Mouse (Mus musculus) stomach, postnatal 0 days (tissue): ENCODE results near the gene Specc1. TPM values are rescaled to one million over a fixed set of nuclear protein-coding genes. Genes with fewer than 3 reads are reported as not detected.

Experiments
- ATAC-seq: fragments of 200-750 bp; cut with Nextera tagmentation; 2 replicates; pipeline ENCODE4 v1.8.0; 2017; ENCODE audit not compliant: low FRiP score, low TSS enrichment
- DNase-seq: peaks from one replicate; pipeline ENCODE4 v3.0.0-alpha.2; 2016; ENCODE audit warnings: low spot score
- H3K27ac ChIP-seq: fragments of 300-500 bp; sonication (generic); replicated peaks from 2 replicates; pipeline ENCODE4 v1.5.1; 2014; ENCODE audit warnings: mild to moderate bottlenecking, control low read depth
- H3K27me3 ChIP-seq: fragments of 300-500 bp; sonication (generic); 2 replicates; pipeline ENCODE4 v1.6.1; 2014; ENCODE audit warnings: low read length; ENCODE audit not compliant: control insufficient read depth, insufficient read depth
- H3K36me3 ChIP-seq: fragments of 300-500 bp; sonication (generic); 2 replicates; pipeline ENCODE4 v1.6.1; 2014; ENCODE audit warnings: low read length, mixed read lengths; ENCODE audit not compliant: control insufficient read depth, insufficient read depth
- H3K4me1 ChIP-seq: fragments of 300-500 bp; sonication (generic); replicated peaks from 2 replicates; pipeline ENCODE4 v1.6.1; 2014; ENCODE audit warnings: antibody characterized with exemption; ENCODE audit not compliant: control insufficient read depth, insufficient read depth
- H3K4me2 ChIP-seq: fragments of 300-500 bp; sonication (generic); replicated peaks from 2 replicates; pipeline ENCODE4 v1.6.1; 2014; ENCODE audit warnings: low read depth, mild to moderate bottlenecking, control low read depth, moderate library complexity
- H3K4me3 ChIP-seq: fragments of 300-500 bp; sonication (generic); 2 replicates; pipeline ENCODE4 v1.5.1; 2014; ENCODE audit warnings: low read depth, low read length, control low read depth
- H3K9ac ChIP-seq: fragments of 300-500 bp; sonication (generic); 2 replicates; pipeline ENCODE4 v1.6.1; 2014; ENCODE audit warnings: mild to moderate bottlenecking, low read length, control low read depth, mixed read lengths
- H3K9me3 ChIP-seq: fragments of 300-500 bp; sonication (generic); 2 replicates; pipeline ENCODE4 v1.6.1; 2016; ENCODE audit warnings: low read length; ENCODE audit not compliant: control insufficient read depth
- CTCF ChIP-seq: IDR thresholded peaks from 2 replicates; pipeline ENCODE4 v1.5.1; 2016; ENCODE audit warnings: antibody characterized with exemption, low read depth, mild to moderate bottlenecking, moderate library complexity
- EP300 ChIP-seq: optimal IDR thresholded peaks from 2 replicates; pipeline ENCODE3; 2016; ENCODE audit warnings: antibody characterized with exemption
- WGBS: fragments of 180-500 bp; shearing (Covaris S2); extraction: QIAGEN DNeasy Blood & Tissue Kit; methylation state at CpG from one replicate; pipeline ENCODE4 v1.1.7; 2014; 5-methylcytosine and 5-hydroxymethylcytosine counted together
- polyA plus RNA-seq: library from polyadenylated mRNA; unstranded; fragments of >200 nt; fragmentation: Nextera tagmentation; extraction: Ambion mirVana; gene quantifications from 2 replicates; pipeline ENCODE4 v1.2.1, GENCODE M21; 2015

Gene Specc1
- polyA plus RNA-seq, 1 experiment from 2014 or later = 3.2 TPM

- TF ChIP-seq EP300 (no peak), CTCF (no peak)
- Histone ChIP-seq H3K27me3 (no peaks in the 10 kb centered on the region), H3K9me3 (no peaks in the 10 kb centered on the region), H3K36me3 (no peaks in the 10 kb centered on the region), H3K4me2 (no peak overlapping the region), H3K4me3 (no peak overlapping the region), H3K4me1 (no peaks in the 10 kb centered on the region), H3K9ac (no peak overlapping the region), H3K27ac (no peak overlapping the region)
- ATAC-seq (no peak), DNase-seq (no peak)
- 83% methylated on average over 12 of the region's 12 CpGs for WGBS
Observed at GRCm38 (mm10) chr11:62023494-62024233, 67.1 kb downstream of the Specc1 start.

GRCm38 (mm10) chr11:62024234-62024601 lies 67.7 kb downstream of the Specc1 start:
- Histone ChIP-seq H3K27ac (no peak overlapping the region), H3K36me3 (no peaks in the 10 kb centered on the region), H3K4me2 (no peak overlapping the region), H3K4me1 (no peaks in the 10 kb centered on the region), H3K27me3 (no peaks in the 10 kb centered on the region), H3K4me3 (no peak overlapping the region), H3K9ac (no peak overlapping the region), H3K9me3 (no peaks in the 10 kb centered on the region)
- TF ChIP-seq CTCF (no peak), EP300 (no peak)
- DNase-seq = no peak
- 60% methylated on average over 8 of the region's 8 CpGs for WGBS
- ATAC-seq = no peak

- DNase-seq = no peak
- no peak overlapping the region for H3K4me3 ChIP-seq
- 34% methylated on average over 5 of the region's 5 CpGs for WGBS
- no peak overlapping the region for H3K4me2 ChIP-seq
- H3K4me1 ChIP-seq = no peaks in the 10 kb centered on the region
- ATAC-seq = no peak
- H3K27ac ChIP-seq = no peak overlapping the region
- TF ChIP-seq CTCF (no peak), EP300 (no peak)
- no peaks in the 10 kb centered on the region for H3K9me3 ChIP-seq
- no peaks in the 10 kb centered on the region for H3K36me3 ChIP-seq
- no peaks in the 10 kb centered on the region; the same call in 1 of the 2 replicates for H3K27me3 ChIP-seq
- H3K9ac ChIP-seq = no peak overlapping the region
Observed at GRCm38 (mm10) chr11:62024952-62025351, 68.4 kb downstream of the Specc1 start.

- 79% methylated on average over 2 of the region's 2 CpGs for WGBS
- H3K4me3 ChIP-seq = no peak overlapping the region
Observed at GRCm38 (mm10) chr11:62025770-62026169, 69.2 kb downstream of the Specc1 start.

GRCm38 (mm10) chr11:62026345-62026815 lies 69.8 kb downstream of the Specc1 start:
- Histone ChIP-seq H3K4me1 (no peaks in the 10 kb centered on the region), H3K36me3 (no peaks in the 10 kb centered on the region), H3K27me3 (no peaks in the 10 kb centered on the region; the same call in 1 of the 2 replicates), H3K9ac (no peak overlapping the region), H3K9me3 (no peaks in the 10 kb centered on the region), H3K4me3 (no peak overlapping the region), H3K27ac (no peak overlapping the region), H3K4me2 (no peak overlapping the region)
- ATAC-seq (no peak), DNase-seq (no peak)
- 65% methylated on average over 4 of the region's 4 CpGs for WGBS
- TF ChIP-seq CTCF = no peak
- TF ChIP-seq EP300 = no peak

More at GRCm38 (mm10) chr11:62025770-62026169, 69.2 kb downstream of the Specc1 start:
- Histone ChIP-seq H3K9me3 (no peaks in the 10 kb centered on the region), H3K36me3 (no peaks in the 10 kb centered on the region), H3K27me3 (no peaks in the 10 kb centered on the region; the same call in 1 of the 2 replicates), H3K4me2 (no peak overlapping the region), H3K27ac (no peak overlapping the region), H3K4me1 (no peaks in the 10 kb centered on the region), H3K9ac (no peak overlapping the region)
- ATAC-seq (no peak), DNase-seq (no peak)
- TF ChIP-seq EP300 (no peak), CTCF (no peak)

GRCm38 (mm10) chr11:62027271-62027670 lies 70.7 kb downstream of the Specc1 start:
- WGBS = 71% methylated on average over 6 of the region's 6 CpGs
- Histone ChIP-seq H3K36me3 (no peaks in the 10 kb centered on the region), H3K9ac (no peak overlapping the region), H3K27ac (no peak overlapping the region), H3K4me3 (no peak overlapping the region), H3K27me3 (no peaks in the 10 kb centered on the region; the same call in 1 of the 2 replicates), H3K9me3 (no peaks in the 10 kb centered on the region), H3K4me2 (no peak overlapping the region), H3K4me1 (no peaks in the 10 kb centered on the region)
- TF ChIP-seq CTCF (no peak), EP300 (no peak)
- ATAC-seq (no peak), DNase-seq (no peak)
